Mouse (Mus musculus): Measurements from ENCODE around the gene S100a5. TPM values are rescaled to one million over a fixed set of nuclear protein-coding genes. Genes with fewer than 3 reads are reported as not detected.

The S100a5 gene
- polyA plus RNA-seq, 1 experiment from 2014 or later, result not detected

DNA sequence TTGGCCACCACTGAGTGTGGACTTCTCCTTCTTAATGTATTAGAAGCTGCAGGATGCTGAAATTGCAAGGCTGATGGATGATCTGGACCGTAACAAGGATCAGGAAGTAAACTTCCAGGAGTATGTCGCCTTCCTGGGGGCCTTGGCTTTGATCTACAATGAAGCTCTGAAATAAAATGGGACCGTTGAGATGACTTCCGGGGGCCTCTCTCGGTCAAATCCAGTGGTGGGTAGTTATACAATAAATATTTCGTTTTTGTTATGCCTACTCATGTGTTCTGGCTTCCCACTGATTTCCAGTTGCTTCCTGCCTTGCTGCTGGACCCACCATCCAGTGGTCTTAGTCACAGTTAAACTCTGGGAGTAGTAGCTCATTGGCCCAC, 5.8 kb downstream of the S100a5 start:
- no peak for TF ChIP-seq CTCF (IDR thresholded peaks at IDR 0.05; ENCODE audit: low read depth)

DNA sequence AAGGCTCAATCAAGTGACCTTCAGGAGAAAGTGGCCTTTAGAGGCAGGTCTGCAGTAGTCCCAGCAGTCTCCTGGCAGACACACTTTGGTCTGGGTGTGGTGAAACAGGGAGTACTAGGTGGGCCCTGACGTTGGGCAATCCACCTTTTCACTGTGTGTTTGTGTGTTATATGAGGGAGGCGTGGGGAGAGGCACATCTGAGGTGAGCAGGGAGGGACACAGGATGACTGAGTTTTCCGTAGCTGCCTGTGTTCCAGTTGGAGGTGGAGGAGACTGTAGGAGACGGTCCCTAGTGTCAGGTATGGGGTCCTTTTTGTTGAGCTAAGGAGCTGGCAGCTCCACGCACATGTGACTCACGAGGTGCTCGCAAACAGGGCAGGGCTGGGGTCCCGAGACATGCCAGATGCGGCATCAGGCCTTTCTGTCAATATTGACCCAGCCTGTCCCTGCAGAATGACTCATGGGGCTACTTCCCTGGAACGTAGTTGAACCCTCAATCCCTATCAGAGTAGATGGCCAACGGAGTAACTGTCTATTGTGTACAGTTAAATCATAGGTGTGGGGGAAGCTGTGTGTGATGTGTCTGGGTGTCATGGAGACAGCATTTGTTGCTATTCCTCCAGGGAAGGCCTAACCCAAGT, 6.4 kb downstream of the S100a5 start:
- peak; percentile 5; the same call in 1 of the 2 replicates for ATAC-seq (ENCODE audit: insufficient read depth)
- 60% methylated on average over 11 of the region's 11 CpGs for WGBS
- Histone ChIP-seq H3K27me3 (ENCODE audit: insufficient read depth, low read length) (no peaks in the 10 kb centered on the region), H3K27ac (ENCODE audit: low read depth) (no peak overlapping the region), H3K4me2 (peak overlapping the region; percentile 19; the same call in 1 of the 2 replicates), H3K4me1 (ENCODE audit: insufficient read depth) (no peaks in the 10 kb centered on the region; the same call in 1 of the 2 replicates), H3K36me3 (ENCODE audit: insufficient read depth) (no peaks in the 10 kb centered on the region), H3K4me3 (ENCODE audit: low read depth, low read length) (no peak overlapping the region), H3K9ac (no peak overlapping the region), H3K9me3 (ENCODE audit: low read depth, low read length) (no peaks in the 10 kb centered on the region)
- no peak for TF ChIP-seq CTCF (IDR thresholded peaks at IDR 0.05; ENCODE audit: low read depth)
- DNase-seq, result no peak

More for the DNA sequence above, 5.8 kb downstream of the S100a5 start:
- Histone ChIP-seq H3K9ac (no peak overlapping the region), H3K27me3 (ENCODE audit: insufficient read depth, low read length) (no peaks in the 10 kb centered on the region), H3K36me3 (ENCODE audit: insufficient read depth) (no peaks in the 10 kb centered on the region), H3K4me1 (ENCODE audit: insufficient read depth) (no peaks in the 10 kb centered on the region; the same call in 1 of the 2 replicates), H3K27ac (ENCODE audit: low read depth) (no peak overlapping the region), H3K9me3 (ENCODE audit: low read depth, low read length) (no peaks in the 10 kb centered on the region), H3K4me2 (peak overlapping the region; percentile 67), H3K4me3 (ENCODE audit: low read depth, low read length) (no peak overlapping the region)
- WGBS, result 86% methylated on average over 6 of the region's 6 CpGs
- no peak for DNase-seq
- ATAC-seq (ENCODE audit: insufficient read depth), result no peak

DNA sequence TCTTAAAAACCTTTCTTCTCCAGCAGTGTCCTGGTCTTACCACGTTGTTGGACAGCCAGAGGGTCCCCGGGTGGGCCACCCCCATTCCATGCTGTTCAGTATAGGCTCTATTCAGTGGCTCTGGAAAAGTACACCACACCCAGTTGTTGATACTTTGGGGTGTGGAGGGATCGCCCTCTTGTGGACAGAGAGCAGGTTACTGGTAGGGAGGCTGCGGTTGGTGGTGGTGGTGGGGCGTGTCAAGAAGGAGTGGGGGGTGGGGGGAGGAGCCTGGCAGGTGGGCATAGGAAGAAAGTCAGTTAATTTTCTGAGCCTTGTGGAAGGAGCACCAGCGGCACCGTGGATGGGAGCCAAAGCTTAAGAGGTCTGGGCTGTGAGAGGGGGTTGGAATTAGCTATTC, 7.1 kb downstream of the S100a5 start:
- DNase-seq (peak; percentile 84), ATAC-seq (ENCODE audit: insufficient read depth) (peak; percentile 56; the same call in 1 of the 2 replicates)
- peak overlapping the region; percentile 46; the same call in 1 of the 2 replicates for H3K27ac ChIP-seq (ENCODE audit: low read depth)
- WGBS, result 5% methylated on average over 7 of the region's 7 CpGs
- H3K9me3 ChIP-seq (ENCODE audit: low read depth, low read length), result no peaks in the 10 kb centered on the region
- TF ChIP-seq CTCF (IDR thresholded peaks at IDR 0.05; ENCODE audit: low read depth), result peak; percentile 82
- H3K36me3 ChIP-seq (ENCODE audit: insufficient read depth), result no peaks in the 10 kb centered on the region
- H3K9ac ChIP-seq, result no peak overlapping the region
- peak overlapping the region; percentile 19; the same call in 1 of the 2 replicates for H3K4me2 ChIP-seq
- no peak overlapping the region for H3K4me3 ChIP-seq (ENCODE audit: low read depth, low read length)
- H3K27me3 ChIP-seq (ENCODE audit: insufficient read depth, low read length), result no peaks in the 10 kb centered on the region
- no peaks in the 10 kb centered on the region; the same call in 1 of the 2 replicates for H3K4me1 ChIP-seq (ENCODE audit: insufficient read depth)

DNA sequence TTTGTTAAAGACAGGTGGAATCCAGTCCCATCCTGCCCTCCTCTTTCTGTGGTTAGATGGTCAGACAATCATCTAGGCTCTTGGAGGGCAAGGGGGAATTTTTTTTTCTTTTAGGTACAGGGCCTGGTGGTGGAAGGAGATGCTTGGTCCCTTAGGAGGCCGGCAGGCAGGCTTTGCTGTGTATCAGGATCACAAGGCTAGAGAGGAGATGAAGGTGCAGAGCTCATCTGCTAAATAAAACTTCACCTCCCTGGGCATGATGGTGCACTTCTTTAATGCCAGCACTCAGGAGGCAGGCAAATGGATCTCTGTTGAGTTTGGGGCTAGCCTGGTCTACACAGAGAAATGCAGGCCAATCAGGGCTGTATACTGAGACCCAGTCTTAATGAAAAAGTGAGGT, 7.6 kb downstream of the S100a5 start:
- H3K27ac ChIP-seq (ENCODE audit: low read depth), result peak overlapping the region; percentile 46
- no peaks in the 10 kb centered on the region for H3K9me3 ChIP-seq (ENCODE audit: low read depth, low read length)
- 46% methylated on average over 1 of the region's 1 CpGs for WGBS
- H3K36me3 ChIP-seq (ENCODE audit: insufficient read depth), result no peaks in the 10 kb centered on the region
- H3K9ac ChIP-seq, result no peak overlapping the region
- no peak overlapping the region for H3K4me3 ChIP-seq (ENCODE audit: low read depth, low read length)
- peak overlapping the region; percentile 4; the same call in 1 of the 2 replicates for H3K4me2 ChIP-seq
- H3K27me3 ChIP-seq (ENCODE audit: insufficient read depth, low read length), result no peaks in the 10 kb centered on the region
- no peak for TF ChIP-seq CTCF (IDR thresholded peaks at IDR 0.05; ENCODE audit: low read depth)
- ATAC-seq (ENCODE audit: insufficient read depth) (no peak), DNase-seq (no peak)
- H3K4me1 ChIP-seq (ENCODE audit: insufficient read depth), result no peaks in the 10 kb centered on the region; the same call in 1 of the 2 replicates

DNA sequence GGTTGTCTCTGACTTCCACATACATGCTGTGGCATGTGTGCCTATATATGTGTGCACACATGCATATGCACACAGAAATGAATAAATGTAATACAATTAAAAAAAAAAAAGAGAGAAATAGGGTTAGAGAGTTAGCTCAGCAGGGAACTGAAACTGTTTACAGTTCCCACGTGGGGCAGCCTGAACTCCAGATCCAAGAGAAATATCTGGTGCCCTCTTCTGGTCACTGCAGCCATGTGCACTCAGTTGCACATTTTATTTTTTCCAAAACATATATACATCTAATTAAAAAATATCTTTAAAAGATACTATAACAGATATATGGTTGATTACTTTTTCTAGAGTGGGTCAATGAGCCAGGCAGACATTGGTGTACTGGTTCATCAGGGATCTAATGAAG, 9.3 kb downstream of the S100a5 start:
- Histone ChIP-seq H3K36me3 (ENCODE audit: insufficient read depth) (no peaks in the 10 kb centered on the region), H3K9ac (no peak overlapping the region), H3K9me3 (ENCODE audit: low read depth, low read length) (no peaks in the 10 kb centered on the region), H3K27me3 (ENCODE audit: insufficient read depth, low read length) (no peaks in the 10 kb centered on the region), H3K4me3 (ENCODE audit: low read depth, low read length) (no peak overlapping the region), H3K4me2 (no peak overlapping the region), H3K27ac (ENCODE audit: low read depth) (no peak overlapping the region), H3K4me1 (ENCODE audit: insufficient read depth) (no peaks in the 10 kb centered on the region; the same call in 1 of the 2 replicates)
- no peak for DNase-seq
- no peak; the same call in 1 of the 2 replicates for TF ChIP-seq CTCF (IDR thresholded peaks at IDR 0.05; ENCODE audit: low read depth)
- ATAC-seq (ENCODE audit: insufficient read depth), result no peak
- WGBS, result 14% methylated on average over 1 of the region's 1 CpGs

DNA sequence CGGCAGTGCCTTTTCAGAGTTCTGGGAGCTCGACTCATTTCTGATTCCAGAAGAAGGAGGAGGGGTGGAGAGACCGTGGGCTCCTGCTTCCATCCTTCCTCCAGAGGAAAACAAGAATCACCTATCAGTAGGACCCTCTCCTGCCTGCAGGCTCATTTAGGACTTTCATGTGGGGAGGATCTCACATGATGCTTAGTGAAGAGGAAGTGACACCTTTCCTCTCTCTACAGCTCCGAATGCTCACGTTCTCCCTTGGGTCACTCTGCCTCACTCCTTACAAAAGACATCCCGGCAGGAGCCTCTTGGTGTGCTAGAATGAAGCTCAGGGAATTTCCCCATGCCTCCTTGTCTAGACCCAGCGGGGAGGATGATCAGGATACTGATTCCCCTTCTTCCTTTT, 13.2 kb downstream of the S100a5 start:
- no peak for TF ChIP-seq CTCF (IDR thresholded peaks at IDR 0.05; ENCODE audit: low read depth)
- Histone ChIP-seq H3K36me3 (ENCODE audit: insufficient read depth) (no peaks in the 10 kb centered on the region), H3K4me1 (ENCODE audit: insufficient read depth) (peaks cover 13% of the 10 kb centered on the region; the same call in 1 of the 2 replicates), H3K9me3 (ENCODE audit: low read depth, low read length) (no peaks in the 10 kb centered on the region), H3K9ac (no peak overlapping the region), H3K4me2 (no peak overlapping the region), H3K27me3 (ENCODE audit: insufficient read depth, low read length) (no peaks in the 10 kb centered on the region), H3K27ac (ENCODE audit: low read depth) (no peak overlapping the region), H3K4me3 (ENCODE audit: low read depth, low read length) (no peak overlapping the region)
- DNase-seq (no peak), ATAC-seq (ENCODE audit: insufficient read depth) (no peak)
- 42% methylated on average over 7 of the region's 7 CpGs for WGBS

DNA sequence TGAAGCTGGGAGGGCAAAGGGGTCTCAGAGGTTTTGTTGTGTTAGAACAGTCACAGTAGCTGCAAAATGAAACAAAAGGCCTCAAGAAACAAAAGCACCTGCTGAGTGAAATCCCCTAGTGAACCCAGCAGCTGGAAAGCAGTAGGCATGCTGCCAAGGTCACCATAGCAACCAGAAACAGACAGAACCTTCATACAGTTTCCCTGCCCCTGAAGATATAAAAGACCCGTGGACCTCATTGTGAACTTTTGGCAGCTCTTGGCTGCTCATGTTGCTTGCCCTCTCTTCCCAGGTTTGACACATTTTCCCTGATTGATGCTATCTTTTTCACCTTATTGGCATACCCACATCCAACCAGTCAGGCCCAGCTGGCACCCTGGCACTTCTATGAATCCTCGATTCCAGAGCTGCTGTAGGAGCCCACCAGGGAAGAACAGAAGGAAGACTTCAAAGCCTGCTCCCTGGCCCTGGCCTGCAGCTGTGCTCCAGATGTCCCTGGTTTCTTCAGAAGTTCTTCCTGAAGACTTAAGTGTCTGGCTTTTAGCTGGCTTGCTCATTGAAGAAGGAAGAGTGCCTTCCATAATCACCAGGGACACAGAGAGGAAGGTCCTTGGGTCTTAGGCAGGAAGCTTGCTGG, 15.2 kb downstream of the S100a5 start:
- Histone ChIP-seq H3K9ac (no peak overlapping the region), H3K27ac (ENCODE audit: low read depth) (peak overlapping the region; percentile 6; the same call in 1 of the 2 replicates), H3K9me3 (ENCODE audit: low read depth, low read length) (no peaks in the 10 kb centered on the region), H3K36me3 (ENCODE audit: insufficient read depth) (no peaks in the 10 kb centered on the region), H3K27me3 (ENCODE audit: insufficient read depth, low read length) (no peaks in the 10 kb centered on the region), H3K4me3 (ENCODE audit: low read depth, low read length) (no peak overlapping the region), H3K4me2 (no peak overlapping the region), H3K4me1 (ENCODE audit: insufficient read depth) (peaks cover 13% of the 10 kb centered on the region; the same call in 1 of the 2 replicates)
- TF ChIP-seq CTCF (IDR thresholded peaks at IDR 0.05; ENCODE audit: low read depth), result no peak
- 12% methylated on average over 2 of the region's 2 CpGs for WGBS
- ATAC-seq (ENCODE audit: insufficient read depth) (peak; percentile 52; the same call in 1 of the 2 replicates), DNase-seq (peak; percentile 89)
